Mouse (Mus musculus) gastrocnemius, postnatal 36 days (tissue): ENCODE measurements around the gene Il1rapl1. TPM values are rescaled to one million over a fixed set of nuclear protein-coding genes. Genes with fewer than 3 reads are reported as not detected.
A peak's percentile ranks its signal among the peaks of the same experiment; 100 is the strongest.
"Not testable (repeated sequence)": the region's sequence is repeated elsewhere in the genome, so short reads cannot be mapped to it uniquely, and the experiment has no call there.

Experiments used
- DNase-seq, 2 experiments: peaks; one replicate each; pipeline ENCODE4 v3.0.0; 2022
- intact Hi-C: fragments of 180-260 bp; cut with DNase I; formaldehyde crosslinking; loops from one replicate; pipeline ENCODE4 v1.15.1; 2025
- total RNA-seq, 2 experiments: library from RNA; stranded (reverse); gene quantifications; 2 replicates each; pipeline ENCODE4 v1.2.3; 2021

The Il1rapl1 gene
- total RNA-seq, 2 experiments from 2014 or later, result not detected

GRCm38 (mm10) chrX:87663856-87664255, 451.6 kb downstream of the Il1rapl1 start:
- intact Hi-C loops, result no loop called here

GRCm38 (mm10) chrX:87655644-87656043, 459.8 kb downstream of the Il1rapl1 start:
- intact Hi-C loops, result no loop called here
- no peak for DNase-seq

More at GRCm38 (mm10) chrX:87663856-87664255, 451.6 kb downstream of the Il1rapl1 start:
- no peak for DNase-seq

- DNase-seq, result no peak
- intact Hi-C loops, result no loop called here
These were observed 514.5 kb downstream of the Il1rapl1 start for GRCm38 (mm10) chrX:87600914-87601313.

- DNase-seq, result no peak
- intact Hi-C loops, result no loop called here
These were observed 607.4 kb downstream of the Il1rapl1 start for GRCm38 (mm10) chrX:87507997-87508396.

- DNase-seq, result no peak
- intact Hi-C loops, result no loop called here
These were observed 612.8 kb downstream of the Il1rapl1 start for GRCm38 (mm10) chrX:87502604-87503003.

GRCm38 (mm10) chrX:87483416-87483815, 632.0 kb downstream of the Il1rapl1 start:
- DNase-seq, result no peak
- intact Hi-C loops, result no loop called here

GRCm38 (mm10) chrX:87238191-87238590, 877.3 kb downstream of the Il1rapl1 start:
- peak; percentile 41 to 84 for DNase-seq
- intact Hi-C loops, result not testable (repeated sequence)

- intact Hi-C loops, result no loop called here
- no peak for DNase-seq
These were observed 890.2 kb downstream of the Il1rapl1 start for GRCm38 (mm10) chrX:87225280-87225679.

- intact Hi-C loops, result no loop called here
These were observed 1113.1 kb downstream of the Il1rapl1 start for GRCm38 (mm10) chrX:87002296-87002695.

GRCm38 (mm10) chrX:86955126-86955525, 1160.3 kb downstream of the Il1rapl1 start:
- DNase-seq, result no peak
- intact Hi-C loops, result no loop called here

More at GRCm38 (mm10) chrX:87002296-87002695, 1113.1 kb downstream of the Il1rapl1 start:
- DNase-seq, result no peak

- intact Hi-C loops, result no loop called here
- DNase-seq, result no peak
These were observed 1160.8 kb downstream of the Il1rapl1 start for GRCm38 (mm10) chrX:86954614-86955013.

- intact Hi-C loops, result no loop called here
These were observed 1164.5 kb downstream of the Il1rapl1 start for GRCm38 (mm10) chrX:86950940-86951339.

GRCm38 (mm10) chrX:86949112-86949511, 1166.3 kb downstream of the Il1rapl1 start:
- no peak for DNase-seq
- intact Hi-C loops, result no loop called here

More at GRCm38 (mm10) chrX:86950940-86951339, 1164.5 kb downstream of the Il1rapl1 start:
- no peak for DNase-seq

- no peak for DNase-seq
- intact Hi-C loops, result no loop called here
These were observed 1260.6 kb downstream of the Il1rapl1 start for GRCm38 (mm10) chrX:86854835-86855234.

GRCm38 (mm10) chrX:86808218-86808617, 1307.2 kb downstream of the Il1rapl1 start:
- intact Hi-C loops, result no loop called here
- DNase-seq, result no peak

- DNase-seq, result no peak
- intact Hi-C loops, result no loop called here
These were observed 1312.7 kb downstream of the Il1rapl1 start for GRCm38 (mm10) chrX:86802725-86803124.

- intact Hi-C loops, result no loop called here
These were observed 1386.6 kb downstream of the Il1rapl1 start for GRCm38 (mm10) chrX:86728803-86729202.

More at GRCm38 (mm10) chrX:86728803-86729202, 1386.6 kb downstream of the Il1rapl1 start:
- no peak for DNase-seq
